10 mouse cellular contexts compared by ENCODE assay signal in the genomic region with DNA sequence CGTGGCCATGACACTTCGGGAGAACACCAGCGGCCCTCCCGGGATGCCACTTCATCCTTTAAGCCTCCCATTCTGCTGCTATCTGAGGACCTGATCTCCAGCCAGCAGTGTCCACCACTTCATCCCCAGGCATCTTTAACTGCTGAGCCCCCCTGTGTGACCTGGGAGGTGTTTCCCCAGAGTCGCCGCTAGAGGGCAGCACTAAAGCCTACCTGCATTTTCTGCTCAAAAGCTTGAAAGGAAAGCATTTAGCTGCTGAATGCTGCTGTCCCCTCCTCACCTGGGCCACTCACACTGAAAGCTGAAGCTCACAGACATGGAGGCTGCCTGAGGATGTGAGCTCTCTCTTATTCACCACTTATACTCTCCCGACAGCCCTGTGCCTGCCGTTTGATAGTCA. TPM values are rescaled to one million over a fixed set of nuclear protein-coding genes. Genes with fewer than 3 reads are reported as not detected.
A peak's percentile ranks its signal among the peaks of the same experiment; 100 is the strongest.
DNase-seq lines count a peak whose midpoint lies in the region; ATAC-seq and TF ChIP-seq lines count a peak whose summit lies in the region.
"Not testable (repeated sequence)": the region's sequence is repeated elsewhere in the genome, so short reads cannot be mapped to it uniquely, and the experiment has no call there.
"Had no signal": no experiment of that assay in that cellular context is flagged by ENCODE, and none has a peak within 500 bp of the region (broad histone marks: within the 10 kb centered on the region; RNA-seq: fewer than 3 reads in every experiment).

No protein-coding gene starts in this region.

- H3K4me3 ChIP-seq in intestine, postnatal 0 days (ENCODE audit: low read depth, low read length); limb, embryonic 10.5 days; midbrain, embryonic 14.5 days (replicated peaks; ENCODE audit: low read depth, low read length): not testable (repeated sequence)

- H3K4me2 ChIP-seq in intestine, postnatal 0 days (replicated peaks; ENCODE audit: low read depth); midbrain, embryonic 14.5 days (ENCODE audit: low read length): not testable (repeated sequence)

- WGBS in intestine, postnatal 0 days = 21% methylated on average over 8 of the region's 8 CpGs
- WGBS in limb, embryonic 10.5 days = 19% methylated on average over 8 of the region's 8 CpGs
- WGBS in midbrain, embryonic 14.5 days = 15% methylated on average over 8 of the region's 8 CpGs

- not testable (repeated sequence) for H3K27ac ChIP-seq in intestine, postnatal 0 days (ENCODE audit: low read depth, low read length); limb, embryonic 10.5 days; midbrain, embryonic 14.5 days (replicated peaks; ENCODE audit: low read depth, low read length)

- H3K27me3 ChIP-seq in intestine, postnatal 0 days (replicated peaks; ENCODE audit: control insufficient read depth, insufficient read depth, low read length); limb, embryonic 10.5 days (ENCODE audit: low read depth, poor library complexity, severe bottlenecking); midbrain, embryonic 14.5 days (ENCODE audit: control insufficient read depth, insufficient read depth, low read length): not testable (repeated sequence)

- not testable (repeated sequence) for H3K36me3 ChIP-seq in intestine, postnatal 0 days (ENCODE audit: control insufficient read depth, insufficient read depth); limb, embryonic 10.5 days; midbrain, embryonic 14.5 days (ENCODE audit: control insufficient read depth, insufficient read depth, low read length)

- H3K9ac ChIP-seq in intestine, postnatal 0 days (ENCODE audit: low read depth, low read length); midbrain, embryonic 14.5 days (replicated peaks; ENCODE audit: low read length): not testable (repeated sequence)

- not testable (repeated sequence) for H3K4me1 ChIP-seq in intestine, postnatal 0 days (replicated peaks; ENCODE audit: control insufficient read depth, insufficient read depth, low read length); limb, embryonic 10.5 days; midbrain, embryonic 14.5 days (ENCODE audit: control insufficient read depth, insufficient read depth, low read length)

- TF ChIP-seq CTCF in intestine, postnatal 0 days (IDR thresholded peaks at IDR 0.05; ENCODE audit: low read depth) = peak; percentile 83

- not testable (repeated sequence) for H3K9me3 ChIP-seq in intestine, postnatal 0 days (ENCODE audit: control insufficient read depth); limb, embryonic 10.5 days (replicated peaks); midbrain, embryonic 14.5 days (ENCODE audit: control insufficient read depth, low read length)

- ATAC-seq in intestine, postnatal 0 days; midbrain, embryonic 14.5 days (ENCODE audit: low FRiP score, low TSS enrichment): not testable (repeated sequence)

- DNase-seq in adipocyte (ENCODE audit: low spot score) = peak; percentile 18
- DNase-seq in cerebellum, postnatal 25 days = peak; percentile 37 to 62
- peak; percentile 21 to 24 for DNase-seq in frontal cortex, postnatal 36 days (ENCODE audit: low spot score in 2 of 2)
- peak; percentile 84 for DNase-seq in limb, embryonic 10.5 days (ENCODE audit: low spot score)
- DNase-seq in midbrain, embryonic 14.5 days = peak; percentile 79
- peak; percentile 9 for DNase-seq in spleen, adult 12 weeks (ENCODE audit: low spot score)

RNA-seq across cellular contexts. Expression of gene Omt2b, which starts 12.9 kb away (rescaled TPM):
- polyA plus RNA-seq in intestine, postnatal 0 days (2015; fragmentation: Nextera tagmentation; extraction: Ambion mirVana) = not detected in 2 replicates
- polyA plus RNA-seq in limb, embryonic 10.5 days (2016; fragmentation: Nextera tagmentation; extraction: Ambion mirVana) = not detected in 2 replicates
- not detected in 2 replicates for polyA plus RNA-seq in midbrain, embryonic 14.5 days (2014; fragmentation: Nextera tagmentation; extraction: Ambion mirVana)
- polyA plus RNA-seq: forebrain, embryonic 12.5 days; kidney, embryonic 16.5 days; myocyte had no signal

RNA-seq across cellular contexts. Expression of gene Gsta2, which starts 15.3 kb away (rescaled TPM):
- 94.5 and 130 TPM in 2 replicates for polyA plus RNA-seq in intestine, postnatal 0 days (2015; fragmentation: Nextera tagmentation; extraction: Ambion mirVana)
- polyA plus RNA-seq in limb, embryonic 10.5 days (2016; fragmentation: Nextera tagmentation; extraction: Ambion mirVana) = not detected in 2 replicates
- polyA plus RNA-seq in midbrain, embryonic 14.5 days (2014; fragmentation: Nextera tagmentation; extraction: Ambion mirVana) = not detected in 2 replicates
- polyA plus RNA-seq: forebrain, embryonic 12.5 days had no signal

RNA-seq across cellular contexts. Expression of gene Omt2a, which starts 25.7 kb away (rescaled TPM):
- not detected in 2 replicates for polyA plus RNA-seq in intestine, postnatal 0 days (2015; fragmentation: Nextera tagmentation; extraction: Ambion mirVana)
- polyA plus RNA-seq in limb, embryonic 10.5 days (2016; fragmentation: Nextera tagmentation; extraction: Ambion mirVana) = not detected in 2 replicates
- polyA plus RNA-seq in midbrain, embryonic 14.5 days (2014; fragmentation: Nextera tagmentation; extraction: Ambion mirVana) = not detected in 2 replicates
- polyA plus RNA-seq: forebrain, embryonic 12.5 days; kidney, embryonic 16.5 days; myocyte had no signal

RNA-seq across cellular contexts. Expression of gene Dppa5a, which starts 27.7 kb away (rescaled TPM):
- polyA plus RNA-seq in intestine, postnatal 0 days (2015; fragmentation: Nextera tagmentation; extraction: Ambion mirVana) = not detected in 2 replicates
- not detected in 2 replicates for polyA plus RNA-seq in limb, embryonic 10.5 days (2016; fragmentation: Nextera tagmentation; extraction: Ambion mirVana)
- polyA plus RNA-seq in midbrain, embryonic 14.5 days (2014; fragmentation: Nextera tagmentation; extraction: Ambion mirVana) = 5.1 and 5.9 TPM in 2 replicates
- polyA plus RNA-seq: myocyte had no signal

RNA-seq across cellular contexts. Expression of gene Ooep, which starts 38.2 kb away (rescaled TPM):
- polyA plus RNA-seq in intestine, postnatal 0 days (2015; fragmentation: Nextera tagmentation; extraction: Ambion mirVana) = 0.47 and 0.51 TPM in 2 replicates
- polyA plus RNA-seq in limb, embryonic 10.5 days (2016; fragmentation: Nextera tagmentation; extraction: Ambion mirVana) = 0.40 and 0.90 TPM in 2 replicates
- 6.6 and 6.8 TPM in 2 replicates for polyA plus RNA-seq in midbrain, embryonic 14.5 days (2014; fragmentation: Nextera tagmentation; extraction: Ambion mirVana)

Comparison
In these comparisons a context has a peak if more than half of its experiments do, and no peak if none do; other contexts are left out.
1. DNase-seq: peak in every context shown above with its lines; median percentile 84 in limb, embryonic 10.5 days; 79 in midbrain, embryonic 14.5 days; 50 in cerebellum, postnatal 25 days; 22 in frontal cortex, postnatal 36 days; 18 in adipocyte; 9 in spleen, adult 12 weeks.
2. RNA of gene Gsta2, which starts 15.3 kb away (polyA plus RNA-seq): 94.5 to 130 TPM in intestine, postnatal 0 days; not detected in limb, embryonic 10.5 days and not detected in midbrain, embryonic 14.5 days; every median in the first group is over 10 times any median in the second.